Mouse (Mus musculus) brain, adult 2 months (tissue): Measurements from ENCODE around the gene Doc2b.

Experiments used
- DNase-seq: peaks from one replicate; pipeline ENCODE4 v3.0.0; 2011; ENCODE audit warnings: low read depth, low spot score

The Doc2b gene

DNA sequence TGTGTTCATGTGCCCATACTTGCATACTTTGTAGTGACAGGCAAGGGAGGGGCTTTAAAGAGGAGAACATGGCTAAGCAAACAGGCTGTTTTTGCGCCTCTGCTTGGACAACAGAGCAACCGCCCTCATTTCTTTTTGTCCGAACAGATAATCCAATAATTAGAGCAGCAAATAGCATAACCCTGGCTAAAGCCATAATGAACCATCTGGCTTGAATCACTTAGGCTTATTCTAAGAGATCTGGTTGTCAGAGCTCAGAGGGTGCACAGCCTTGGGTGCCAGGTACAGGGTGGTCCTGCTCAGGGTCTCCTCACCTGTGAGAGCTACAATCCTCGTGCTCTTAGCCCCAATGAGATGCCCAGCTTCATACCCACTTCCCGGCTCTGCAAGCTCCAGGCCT, 2.5 kb downstream of the Doc2b start:
- DNase-seq: no peak

- DNase-seq: no peak
Measured at GRCm38 (mm10) chr11:75792535-75792934, 3.3 kb downstream of the Doc2b start.

- DNase-seq: no peak
Measured at GRCm38 (mm10) chr11:75785897-75786296, 10.0 kb downstream of the Doc2b start.

DNA sequence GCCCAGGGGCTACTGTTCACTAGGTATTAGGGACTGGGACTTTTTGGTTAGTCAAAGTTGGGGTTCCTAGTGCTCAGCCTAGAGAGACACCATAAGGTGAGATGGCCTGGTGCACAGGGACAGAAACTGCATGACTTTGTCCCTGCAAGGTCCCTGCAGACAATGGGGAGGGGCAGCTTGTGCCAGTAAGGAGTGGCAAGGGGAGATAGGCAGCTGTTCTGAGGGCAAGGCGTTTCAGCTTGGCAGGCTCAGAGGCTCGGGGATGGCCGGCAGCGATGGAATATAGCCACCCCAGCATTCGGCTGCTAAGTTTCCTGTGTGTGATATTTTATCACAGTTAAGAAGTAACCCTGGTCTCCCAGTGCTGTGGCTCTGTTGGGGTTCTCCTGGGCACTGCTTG, 12.1 kb downstream of the Doc2b start:
- no peak for DNase-seq

DNA sequence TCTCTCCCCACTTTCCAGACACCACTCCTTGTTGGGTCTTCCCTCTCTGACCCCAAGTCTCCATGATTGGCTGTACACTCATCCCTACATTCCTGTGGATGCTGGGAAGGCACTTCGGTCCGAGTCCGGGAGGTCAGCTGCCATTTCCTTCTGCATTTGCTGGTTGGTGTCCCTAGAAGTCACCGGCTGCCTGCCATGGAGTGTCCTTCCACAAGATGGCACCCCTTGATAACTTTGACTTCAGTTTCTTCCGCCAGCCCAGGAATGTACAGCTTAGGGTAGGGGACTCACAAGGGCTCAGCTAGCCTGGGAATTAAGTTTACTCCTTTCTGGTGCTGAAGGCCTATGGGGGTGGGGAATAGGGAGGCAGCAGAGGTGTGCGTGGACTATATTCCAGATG, 13.9 kb downstream of the Doc2b start:
- DNase-seq: peak; percentile 86

- no peak for DNase-seq
Measured at GRCm38 (mm10) chr11:75775919-75776318, 19.9 kb downstream of the Doc2b start.

DNA sequence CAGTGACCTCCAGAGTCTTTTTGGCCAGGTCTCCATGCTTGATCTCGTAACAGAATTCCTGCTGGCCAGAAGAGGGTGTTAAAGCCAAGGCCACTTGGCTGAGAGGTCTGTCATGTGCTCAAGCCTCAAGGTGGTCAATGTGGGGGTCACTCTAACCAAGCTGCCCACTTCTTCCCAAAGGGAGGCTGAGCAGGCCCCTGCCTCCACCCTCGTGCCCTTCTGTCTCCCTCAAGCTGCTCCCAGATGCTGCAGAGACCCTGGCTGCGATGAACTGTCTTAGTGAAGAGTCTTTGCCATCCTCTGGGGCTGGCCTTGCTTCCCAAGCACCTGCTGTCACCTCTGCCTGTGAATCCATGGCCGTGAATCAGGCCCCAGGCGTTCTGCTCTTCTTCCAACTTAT, 23.3 kb downstream of the Doc2b start:
- no peak for DNase-seq

- peak; percentile 94 for DNase-seq
Measured at GRCm38 (mm10) chr11:75769206-75769605, 26.6 kb downstream of the Doc2b start.

GRCm38 (mm10) chr11:75768091-75768989, 27.5 kb downstream of the Doc2b start:
- DNase-seq: peak; percentile 63

DNA sequence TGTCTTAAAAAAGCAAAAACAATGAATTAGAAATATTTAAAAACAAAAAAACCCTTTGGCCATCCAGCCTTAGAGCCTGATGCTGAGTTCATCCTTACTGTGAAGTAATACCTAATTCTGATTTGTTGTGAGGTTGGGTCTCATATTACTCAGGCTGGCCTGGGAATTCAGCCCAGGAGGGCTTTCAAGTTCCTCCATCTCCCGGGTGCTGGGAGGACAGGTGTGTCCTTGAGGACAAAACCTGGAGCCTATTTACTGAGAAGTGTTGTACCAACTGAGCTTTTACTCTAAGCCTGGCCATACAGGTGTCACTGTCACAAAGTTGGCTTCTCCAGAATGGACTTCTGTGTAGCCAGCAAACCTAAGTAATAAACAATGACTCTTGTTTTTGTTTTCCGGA, 28.8 kb downstream of the Doc2b start:
- no peak for DNase-seq

GRCm38 (mm10) chr11:75765161-75765560, 30.7 kb downstream of the Doc2b start:
- no peak for DNase-seq

DNA sequence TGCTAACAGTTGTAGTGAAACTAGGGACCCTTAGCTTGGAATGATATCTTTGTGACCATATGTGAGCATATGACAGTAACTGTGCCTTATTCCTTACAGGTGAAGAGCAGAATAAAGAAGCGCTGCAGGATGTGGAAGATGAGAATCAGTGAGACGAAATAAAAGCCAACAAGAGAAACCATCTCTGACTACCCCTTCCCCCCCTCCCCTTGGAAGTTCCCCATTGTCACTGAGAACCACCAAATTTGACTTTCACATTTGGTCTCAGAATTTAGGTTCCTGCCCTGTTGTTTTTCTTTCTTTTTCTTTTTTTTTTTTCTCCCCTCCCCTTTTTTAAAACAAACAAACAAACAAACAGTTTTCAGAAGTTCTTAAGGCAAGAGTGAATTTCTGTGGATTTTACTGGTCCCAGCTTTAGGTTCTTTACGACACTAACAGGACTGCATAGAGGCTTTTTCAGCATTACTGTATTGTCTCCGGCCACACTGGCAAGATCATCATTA, 31.3 kb downstream of the Doc2b start:
- DNase-seq: no peak

- DNase-seq: no peak
Measured at GRCm38 (mm10) chr11:75762708-75763107, 33.1 kb downstream of the Doc2b start.

DNA sequence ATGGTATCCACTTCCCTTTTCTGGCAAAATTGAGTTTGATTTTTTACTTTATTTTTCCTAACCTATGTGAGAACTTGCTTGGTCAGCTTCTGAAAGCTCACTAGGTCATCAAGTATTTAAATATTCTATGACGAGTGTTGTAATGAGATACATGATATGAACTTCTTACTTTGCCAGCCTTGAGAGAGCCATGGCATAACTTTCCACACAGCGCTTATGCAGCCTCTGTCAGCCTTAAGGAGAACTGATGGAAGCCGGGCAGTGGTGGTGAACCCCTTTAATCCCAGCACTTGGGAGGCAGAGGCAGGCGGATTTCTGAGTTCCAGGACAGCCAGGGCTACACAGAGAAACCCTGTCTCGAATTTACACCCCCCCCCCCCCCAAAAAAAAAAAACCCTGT, 35.1 kb downstream of the Doc2b start:
- no peak for DNase-seq

DNA sequence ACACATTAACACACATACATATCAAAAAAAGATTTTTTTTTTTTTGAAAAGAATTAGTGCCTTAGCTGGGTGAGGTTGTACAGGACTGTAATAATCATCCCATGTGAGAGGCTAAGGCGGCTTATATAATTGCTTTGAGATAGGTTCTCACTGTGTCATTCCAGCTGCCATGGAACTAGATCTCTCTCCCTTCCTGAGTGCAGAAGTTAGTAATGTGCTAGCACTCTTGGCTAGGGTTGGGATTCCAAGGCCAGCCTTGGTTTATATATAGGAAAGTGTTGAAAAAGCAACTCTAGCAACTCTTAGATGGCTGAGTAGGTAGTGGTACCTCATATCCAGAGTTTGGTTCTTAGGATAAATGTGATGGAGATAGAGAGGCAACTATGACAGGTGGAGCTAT, 37.3 kb downstream of the Doc2b start:
- no peak for DNase-seq

DNA sequence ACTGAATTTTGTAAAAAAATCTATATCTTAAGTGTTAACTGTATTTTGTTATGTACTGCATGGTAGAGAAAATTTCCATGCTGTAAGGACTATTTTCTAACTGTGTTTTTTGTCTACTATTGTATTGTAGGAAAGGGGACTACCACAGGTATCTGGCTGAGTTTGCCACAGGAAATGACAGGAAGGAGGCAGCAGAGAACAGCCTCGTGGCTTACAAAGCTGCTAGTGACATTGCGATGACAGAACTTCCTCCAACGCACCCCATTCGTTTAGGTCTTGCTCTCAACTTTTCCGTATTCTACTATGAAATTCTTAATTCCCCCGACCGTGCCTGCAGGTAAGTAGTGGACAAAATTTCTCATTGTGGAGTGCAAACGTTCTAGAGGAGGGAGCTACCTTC, 39.2 kb downstream of the Doc2b start:
- no peak for DNase-seq

DNA sequence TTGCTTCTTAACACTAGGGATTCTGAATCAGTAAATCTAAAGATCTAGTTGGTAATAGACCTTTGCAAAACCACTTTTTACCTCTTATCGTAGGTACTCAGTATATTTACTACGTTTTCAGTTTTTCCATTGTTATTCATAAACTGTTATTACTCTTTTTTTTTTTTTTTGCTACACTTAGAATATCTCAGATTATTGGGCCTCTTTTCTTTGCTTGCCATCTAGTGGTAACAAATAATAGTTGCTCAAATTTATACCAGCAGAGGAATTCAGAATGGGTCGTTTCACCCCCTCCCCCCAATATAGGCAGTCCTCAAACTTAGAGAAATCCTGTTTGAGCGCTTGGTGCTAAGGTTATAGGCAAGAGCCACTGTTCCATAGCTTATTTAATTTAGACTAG, 44.8 kb downstream of the Doc2b start:
- DNase-seq: no peak

DNA sequence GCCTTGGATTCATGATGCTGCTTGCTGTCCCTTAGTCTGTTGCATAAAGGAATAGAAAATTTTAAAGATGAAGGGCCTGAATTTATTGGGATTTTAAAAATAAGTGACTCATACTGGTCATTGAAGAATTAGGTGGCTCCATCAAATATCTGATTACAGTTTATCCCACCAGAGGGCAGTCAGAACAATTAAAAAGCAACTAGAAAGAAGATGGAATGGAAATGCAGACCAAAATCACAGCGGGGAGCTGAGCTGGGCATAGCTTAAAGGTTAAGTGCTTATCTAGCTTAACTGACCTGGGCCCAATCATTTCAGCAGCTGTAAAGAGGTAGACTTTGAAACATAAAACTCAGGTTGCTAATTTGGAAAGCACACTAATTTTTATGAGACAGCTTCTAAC, 45.3 kb downstream of the Doc2b start:
- DNase-seq: peak; percentile 34

DNA sequence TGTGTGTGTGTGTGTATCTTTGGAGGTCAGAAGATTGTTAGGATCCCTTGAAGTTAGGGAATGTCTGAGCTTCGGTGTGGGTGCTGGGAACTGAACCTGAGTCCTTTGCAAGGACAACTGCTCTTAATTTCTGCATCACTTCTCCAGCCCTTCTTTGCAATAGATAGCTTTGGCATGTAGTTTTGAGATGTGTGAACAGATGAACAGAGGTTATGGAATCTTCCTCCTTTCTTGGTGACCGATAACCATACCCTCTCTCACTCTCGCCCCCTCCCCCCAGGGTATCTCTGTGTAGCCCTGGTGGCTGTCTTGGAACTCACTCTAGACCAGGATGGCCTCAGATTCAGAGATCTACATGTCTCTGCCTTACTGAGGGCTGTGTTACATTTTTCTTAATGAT, 51.1 kb downstream of the Doc2b start:
- DNase-seq: no peak

GRCm38 (mm10) chr11:75741615-75742014, 54.2 kb downstream of the Doc2b start:
- DNase-seq: no peak

- no peak for DNase-seq
Measured at GRCm38 (mm10) chr11:75740204-75740603, 55.6 kb downstream of the Doc2b start.

DNA sequence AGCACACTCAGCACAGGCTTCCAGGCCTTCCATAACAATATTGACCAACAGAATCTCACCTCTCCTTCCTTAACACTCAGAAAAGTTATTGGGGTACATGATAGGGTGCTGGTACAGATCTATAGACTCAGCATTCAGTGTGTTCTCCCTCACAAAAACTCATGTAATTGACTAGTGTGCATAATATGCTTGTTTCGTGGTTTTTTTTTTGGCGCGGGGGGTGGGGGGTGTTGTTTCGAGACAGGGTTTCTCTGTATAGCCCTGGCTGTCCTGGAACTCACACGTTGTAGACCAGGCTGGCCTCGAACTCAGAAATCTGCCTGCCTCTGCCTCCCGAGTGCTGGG, 57.4 kb downstream of the Doc2b start:
- no peak for DNase-seq

DNA sequence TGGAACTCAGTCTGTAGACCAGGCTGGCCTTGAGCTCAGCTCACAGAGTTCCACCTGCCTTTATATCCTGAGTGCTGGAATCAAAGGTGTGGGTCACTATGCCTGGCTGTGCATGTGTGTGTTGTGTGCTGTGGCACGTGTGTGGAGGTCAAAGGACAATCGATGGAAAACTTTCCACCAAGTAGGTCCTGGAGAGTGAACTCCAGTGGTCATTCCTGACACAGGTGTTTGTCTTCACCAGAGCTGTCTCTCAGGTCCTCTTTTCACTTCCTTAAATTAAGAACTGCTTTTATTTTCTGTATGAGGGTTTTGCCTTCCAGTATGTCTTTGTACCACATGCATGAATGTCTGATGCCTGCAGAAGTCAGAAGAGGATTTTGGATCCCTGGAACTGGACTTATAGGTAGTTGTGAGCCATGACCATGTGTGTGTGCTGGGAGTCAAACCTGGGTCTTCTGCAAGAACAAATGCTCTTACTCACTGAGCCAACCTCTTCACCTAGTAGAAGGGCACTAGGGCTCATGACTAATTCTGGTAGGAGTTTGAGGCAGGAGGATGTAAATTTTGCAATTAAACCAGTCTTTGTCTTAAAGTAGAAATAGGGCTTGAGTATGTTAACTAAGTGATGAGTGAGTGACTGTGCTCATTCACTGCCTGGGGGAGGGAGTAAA, 57.9 kb downstream of the Doc2b start:
- DNase-seq: no peak
